Mouse (Mus musculus): Measurements from ENCODE around the gene Fibp. TPM values are rescaled to one million over a fixed set of nuclear protein-coding genes. Genes with fewer than 3 reads are reported as not detected.
A peak's percentile ranks its signal among the peaks of the same experiment; 100 is the strongest.

Fibp gene
- polyA plus RNA-seq, 1 experiment from 2014 or later, result 105 TPM

DNA sequence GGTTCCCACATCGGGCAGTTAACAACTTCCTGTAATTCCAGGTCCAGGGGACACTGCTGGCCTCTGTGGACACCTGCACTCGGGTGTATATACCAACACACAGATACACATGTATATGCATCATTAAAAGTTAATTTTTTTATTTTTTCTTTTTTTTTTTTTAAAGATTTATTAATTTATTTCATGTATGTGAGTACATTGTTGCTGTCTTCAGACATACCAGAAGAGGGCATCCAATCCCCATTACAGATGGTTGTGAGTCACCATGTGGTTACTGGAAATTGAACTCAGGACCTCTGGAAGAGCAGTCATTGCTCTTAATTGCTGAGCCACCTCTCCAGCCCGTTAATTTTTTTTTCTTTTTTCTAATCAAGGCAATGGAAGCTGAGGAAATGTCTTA, 12.4 kb downstream of the Fibp start:
- no peaks in the 10 kb centered on the region for H3K4me1 ChIP-seq (ENCODE audit: control insufficient read depth, insufficient read depth, low read length)
- ATAC-seq (replicated peaks; ENCODE audit: insufficient number of reproducible peaks, low FRiP score, low TSS enrichment, low read depth) (no peak), DNase-seq (ENCODE audit: low spot score) (no peak)
- no peak overlapping the region for H3K9ac ChIP-seq (replicated peaks; ENCODE audit: low read length)
- no peak overlapping the region for H3K27ac ChIP-seq (replicated peaks; ENCODE audit: low read depth, low read length)
- H3K4me3 ChIP-seq (ENCODE audit: low read depth, low read length), result 0 out of 2 replicates have a peak overlapping the region, but pooled peaks have one; percentile 6
- H3K9me3 ChIP-seq (replicated peaks; ENCODE audit: control insufficient read depth, low read length), result no peaks in the 10 kb centered on the region
- H3K27me3 ChIP-seq (ENCODE audit: control insufficient read depth, insufficient read depth, low read length), result no peaks in the 10 kb centered on the region
- H3K4me2 ChIP-seq (ENCODE audit: low read depth, low read length), result no peak overlapping the region
- no peaks in the 10 kb centered on the region for H3K36me3 ChIP-seq (replicated peaks; ENCODE audit: control insufficient read depth, insufficient read depth, low read depth, low read length)
- WGBS, result 75% methylated on average over 3 of the region's 3 CpGs

GRCm38 (mm10) chr19:5473720-5474119, 13.3 kb downstream of the Fibp start, which contains the start of gene Efemp2:
Efemp2 (plus strand) TSS chr19:5473954.
- Histone ChIP-seq H3K36me3 (replicated peaks; ENCODE audit: control insufficient read depth, insufficient read depth, low read depth, low read length) (no peaks in the 10 kb centered on the region), H3K4me3 (ENCODE audit: low read depth, low read length) (peak within 1 kb of the TSS; percentile 67), H3K9ac (replicated peaks; ENCODE audit: low read length) (peak within 1 kb of the TSS; percentile 86), H3K4me2 (ENCODE audit: low read depth, low read length) (peak within 1 kb of the TSS; percentile 79), H3K27me3 (ENCODE audit: control insufficient read depth, insufficient read depth, low read length) (no peaks in the 10 kb centered on the region), H3K27ac (replicated peaks; ENCODE audit: low read depth, low read length) (peak within 1 kb of the TSS; percentile 82), H3K4me1 (ENCODE audit: control insufficient read depth, insufficient read depth, low read length) (no peaks in the 10 kb centered on the region), H3K9me3 (replicated peaks; ENCODE audit: control insufficient read depth, low read length) (no peaks in the 10 kb centered on the region)
- ATAC-seq (replicated peaks; ENCODE audit: insufficient number of reproducible peaks, low FRiP score, low TSS enrichment, low read depth) (peak; percentile 41; the same call in 1 of the 2 replicates), DNase-seq (ENCODE audit: low spot score) (peak; percentile 83)
- WGBS, result 1% methylated on average over 22 of the region's 22 CpGs

DNA sequence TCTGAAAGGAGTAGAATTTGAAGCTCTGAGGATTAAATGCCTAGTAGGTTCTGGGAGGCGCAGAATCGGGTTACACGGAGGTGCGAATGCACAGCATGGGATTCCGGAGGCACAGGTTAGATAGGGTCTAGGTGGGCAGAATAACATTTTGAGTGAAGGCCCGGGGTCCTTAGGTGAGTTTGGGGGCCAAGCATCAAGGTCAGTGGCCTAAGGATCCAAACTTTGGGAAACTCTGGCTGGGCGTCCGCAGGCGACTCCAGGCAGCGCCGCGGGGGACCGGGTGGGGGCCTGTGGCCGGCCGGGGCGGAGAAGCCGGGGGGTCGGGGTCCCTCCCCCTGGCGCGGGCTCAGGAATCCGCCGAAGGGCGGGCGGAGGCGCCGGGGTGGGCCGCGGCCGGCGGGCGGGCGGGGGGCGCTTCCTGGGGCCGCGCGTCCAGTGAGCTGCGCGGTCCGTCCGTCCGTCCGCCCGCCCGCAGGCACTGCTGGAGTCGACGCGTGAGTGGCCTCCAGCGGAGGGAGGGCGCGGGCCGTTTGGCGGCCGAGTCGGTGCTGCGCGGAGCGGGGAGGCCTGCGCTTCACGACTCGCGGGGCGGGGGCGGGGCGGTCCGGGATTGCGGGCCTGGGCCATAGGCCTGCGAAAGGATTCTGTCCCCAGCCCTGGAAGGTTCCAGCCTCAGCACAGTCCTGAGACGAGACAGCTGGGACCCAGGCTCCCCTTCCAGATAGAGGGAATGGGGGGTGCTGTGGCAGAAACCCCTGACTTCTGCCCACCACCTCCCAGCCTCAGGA, 14.1 kb downstream of the Fibp start:
- DNase-seq (ENCODE audit: low spot score) (peak; percentile 59), ATAC-seq (replicated peaks; ENCODE audit: insufficient number of reproducible peaks, low FRiP score, low TSS enrichment, low read depth) (peak; percentile 68)
- Histone ChIP-seq H3K4me2 (ENCODE audit: low read depth, low read length) (peak overlapping the region; percentile 79), H3K9me3 (replicated peaks; ENCODE audit: control insufficient read depth, low read length) (no peaks in the 10 kb centered on the region), H3K9ac (replicated peaks; ENCODE audit: low read length) (peak overlapping the region; percentile 86), H3K36me3 (replicated peaks; ENCODE audit: control insufficient read depth, insufficient read depth, low read depth, low read length) (no peaks in the 10 kb centered on the region), H3K27me3 (ENCODE audit: control insufficient read depth, insufficient read depth, low read length) (no peaks in the 10 kb centered on the region), H3K4me3 (ENCODE audit: low read depth, low read length) (peak overlapping the region; percentile 67), H3K4me1 (ENCODE audit: control insufficient read depth, insufficient read depth, low read length) (no peaks in the 10 kb centered on the region), H3K27ac (replicated peaks; ENCODE audit: low read depth, low read length) (peak overlapping the region; percentile 82)
- WGBS, result under 1% methylated on average over 55 of the region's 68 CpGs

DNA sequence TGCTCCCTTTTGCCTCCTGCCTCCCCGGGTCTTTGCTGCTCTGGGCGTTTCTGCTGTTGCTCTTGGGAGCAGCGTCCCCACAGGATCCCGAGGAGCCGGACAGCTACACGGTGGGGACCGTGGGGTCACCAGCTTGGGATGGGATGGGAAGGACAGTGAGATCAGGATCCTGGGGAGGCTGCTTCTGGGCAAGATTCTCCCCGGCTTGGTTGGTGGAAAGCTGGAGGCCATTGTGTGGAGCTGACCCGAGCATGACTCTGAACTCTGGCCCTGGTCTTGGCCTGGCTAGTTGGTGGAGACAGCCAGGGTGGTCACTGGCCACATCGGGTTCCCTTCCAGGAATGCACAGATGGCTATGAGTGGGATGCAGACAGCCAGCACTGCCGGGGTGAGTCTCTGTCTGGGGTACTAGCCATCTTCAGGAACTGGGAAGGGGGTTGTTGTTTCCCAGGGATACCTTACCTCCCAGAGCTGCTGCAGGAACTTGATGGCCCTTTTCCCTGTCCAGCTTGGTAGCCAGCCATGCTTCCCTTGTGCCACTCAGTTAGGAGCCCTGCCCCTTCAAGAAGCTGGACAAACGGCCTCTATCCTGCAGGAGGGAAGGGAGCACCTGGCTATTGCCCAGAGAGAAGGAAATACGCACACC, 14.8 kb downstream of the Fibp start:
- WGBS, result 17% methylated on average over 13 of the region's 13 CpGs
- Histone ChIP-seq H3K4me1 (ENCODE audit: control insufficient read depth, insufficient read depth, low read length) (no peaks in the 10 kb centered on the region), H3K4me2 (ENCODE audit: low read depth, low read length) (peak overlapping the region; percentile 79), H3K9me3 (replicated peaks; ENCODE audit: control insufficient read depth, low read length) (no peaks in the 10 kb centered on the region), H3K36me3 (replicated peaks; ENCODE audit: control insufficient read depth, insufficient read depth, low read depth, low read length) (no peaks in the 10 kb centered on the region), H3K27ac (replicated peaks; ENCODE audit: low read depth, low read length) (peak overlapping the region; percentile 82), H3K9ac (replicated peaks; ENCODE audit: low read length) (peak overlapping the region; percentile 86), H3K27me3 (ENCODE audit: control insufficient read depth, insufficient read depth, low read length) (no peaks in the 10 kb centered on the region), H3K4me3 (ENCODE audit: low read depth, low read length) (peak overlapping the region; percentile 67)
- ATAC-seq (replicated peaks; ENCODE audit: insufficient number of reproducible peaks, low FRiP score, low TSS enrichment, low read depth), result peak; percentile 10; the same call in 1 of the 2 replicates
- DNase-seq (ENCODE audit: low spot score), result no peak

DNA sequence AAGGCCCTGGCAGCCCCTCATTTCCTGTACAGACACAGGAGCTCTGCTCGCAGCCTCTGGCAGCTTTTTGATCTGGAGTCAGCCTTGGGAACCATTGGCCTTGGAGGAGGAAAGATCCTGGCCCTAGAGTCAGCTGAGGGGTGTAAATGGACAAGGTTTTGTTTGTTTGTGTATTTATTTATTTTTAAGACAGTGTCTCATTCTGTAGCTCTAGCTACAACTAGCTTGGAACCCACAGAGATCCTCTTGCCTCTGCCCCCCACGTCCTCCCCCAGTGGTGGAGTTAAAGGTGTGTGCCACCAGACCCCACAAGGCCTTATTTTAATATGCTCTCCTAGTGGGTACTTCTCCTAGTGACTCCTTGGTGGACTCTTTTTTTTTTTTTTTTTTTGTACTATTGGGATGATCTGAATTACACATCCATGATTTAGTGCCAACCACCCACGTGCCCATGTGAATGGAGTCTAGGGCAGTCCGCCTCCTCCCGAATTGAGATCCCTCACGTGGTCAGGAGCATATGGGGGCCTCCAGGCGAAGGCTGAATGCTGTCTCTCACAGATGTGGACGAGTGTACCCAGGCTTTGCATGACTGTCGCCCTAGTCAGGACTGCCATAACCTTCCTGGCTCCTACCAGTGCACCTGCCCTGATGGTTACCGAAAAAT, 16.7 kb downstream of the Fibp start:
- Histone ChIP-seq H3K27ac (replicated peaks; ENCODE audit: low read depth, low read length) (no peak overlapping the region), H3K4me1 (ENCODE audit: control insufficient read depth, insufficient read depth, low read length) (no peaks in the 10 kb centered on the region), H3K9me3 (replicated peaks; ENCODE audit: control insufficient read depth, low read length) (no peaks in the 10 kb centered on the region), H3K4me3 (ENCODE audit: low read depth, low read length) (no peak overlapping the region), H3K4me2 (ENCODE audit: low read depth, low read length) (no peak overlapping the region), H3K27me3 (ENCODE audit: control insufficient read depth, insufficient read depth, low read length) (no peaks in the 10 kb centered on the region), H3K9ac (replicated peaks; ENCODE audit: low read length) (no peak overlapping the region), H3K36me3 (replicated peaks; ENCODE audit: control insufficient read depth, insufficient read depth, low read depth, low read length) (no peaks in the 10 kb centered on the region; the same call in 1 of the 2 replicates)
- no peak for DNase-seq (ENCODE audit: low spot score)
- WGBS, result 85% methylated on average over 10 of the region's 10 CpGs
- no peak for ATAC-seq (replicated peaks; ENCODE audit: insufficient number of reproducible peaks, low FRiP score, low TSS enrichment, low read depth)

DNA sequence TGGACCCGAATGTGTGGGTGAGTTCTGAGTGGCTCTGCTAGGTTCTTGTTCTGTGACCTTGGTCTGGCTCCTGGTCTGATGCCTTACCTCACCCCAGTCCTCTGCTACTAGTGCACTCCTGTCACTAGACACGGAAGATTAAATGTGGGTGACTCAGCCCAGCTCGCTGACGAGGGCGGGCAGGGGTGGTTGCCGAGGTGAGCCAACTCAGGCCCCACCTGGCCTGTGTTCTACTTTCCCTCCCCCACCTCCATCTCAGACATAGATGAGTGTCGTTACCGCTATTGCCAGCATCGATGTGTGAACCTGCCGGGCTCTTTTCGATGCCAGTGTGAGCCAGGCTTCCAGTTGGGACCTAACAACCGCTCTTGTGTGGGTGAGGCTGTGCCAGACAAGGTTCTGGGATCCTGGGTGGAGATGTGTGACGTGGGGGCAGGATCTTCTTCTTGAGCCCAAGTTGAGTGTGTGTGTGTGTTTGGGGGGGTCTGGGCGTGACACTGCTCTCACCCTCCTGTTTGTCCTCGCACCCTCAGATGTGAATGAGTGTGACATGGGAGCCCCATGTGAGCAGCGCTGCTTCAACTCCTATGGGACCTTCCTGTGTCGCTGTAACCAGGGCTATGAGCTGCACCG, 17.4 kb downstream of the Fibp start:
- 90% methylated on average over 18 of the region's 18 CpGs for WGBS
- no peak for ATAC-seq (replicated peaks; ENCODE audit: insufficient number of reproducible peaks, low FRiP score, low TSS enrichment, low read depth)
- H3K27ac ChIP-seq (replicated peaks; ENCODE audit: low read depth, low read length), result no peak overlapping the region
- H3K9ac ChIP-seq (replicated peaks; ENCODE audit: low read length), result no peak overlapping the region
- no peak for DNase-seq (ENCODE audit: low spot score)
- H3K36me3 ChIP-seq (replicated peaks; ENCODE audit: control insufficient read depth, insufficient read depth, low read depth, low read length), result peaks cover under 1% of the 10 kb centered on the region
- H3K27me3 ChIP-seq (ENCODE audit: control insufficient read depth, insufficient read depth, low read length), result no peaks in the 10 kb centered on the region
- H3K4me1 ChIP-seq (ENCODE audit: control insufficient read depth, insufficient read depth, low read length), result no peaks in the 10 kb centered on the region
- no peak overlapping the region for H3K4me2 ChIP-seq (ENCODE audit: low read depth, low read length)
- no peak overlapping the region for H3K4me3 ChIP-seq (ENCODE audit: low read depth, low read length)
- H3K9me3 ChIP-seq (replicated peaks; ENCODE audit: control insufficient read depth, low read length), result no peaks in the 10 kb centered on the region

- WGBS, result 93% methylated on average over 10 of the region's 10 CpGs
- no peak for DNase-seq (ENCODE audit: low spot score)
These were observed 19.6 kb downstream of the Fibp start for GRCm38 (mm10) chr19:5480016-5480415.

More at GRCm38 (mm10) chr19:5480016-5480415, 19.6 kb downstream of the Fibp start:
- Histone ChIP-seq H3K4me1 (ENCODE audit: control insufficient read depth, insufficient read depth, low read length) (no peaks in the 10 kb centered on the region), H3K4me2 (ENCODE audit: low read depth, low read length) (no peak overlapping the region), H3K27ac (replicated peaks; ENCODE audit: low read depth, low read length) (no peak overlapping the region), H3K4me3 (ENCODE audit: low read depth, low read length) (no peak overlapping the region), H3K9ac (replicated peaks; ENCODE audit: low read length) (no peak overlapping the region), H3K36me3 (replicated peaks; ENCODE audit: control insufficient read depth, insufficient read depth, low read depth, low read length) (peaks cover 6% of the 10 kb centered on the region), H3K9me3 (replicated peaks; ENCODE audit: control insufficient read depth, low read length) (no peaks in the 10 kb centered on the region), H3K27me3 (ENCODE audit: control insufficient read depth, insufficient read depth, low read length) (no peaks in the 10 kb centered on the region)
- no peak for ATAC-seq (replicated peaks; ENCODE audit: insufficient number of reproducible peaks, low FRiP score, low TSS enrichment, low read depth)

All from embryonic facial prominence, embryonic 11.5 days (tissue).